Mouse (Mus musculus): ENCODE measurements around the gene Nepro. TPM values are rescaled to one million over a fixed set of nuclear protein-coding genes. Genes with fewer than 3 reads are reported as not detected.

Nepro gene
- 20.2 TPM for polyA plus RNA-seq (2015; fragmentation: Illumina TruSeq; extraction: RNeasy Lipid Tissue Mini Kit (QIAGEN cat#74804); ENCODE audit: insufficient read depth, low replicate concordance)

DNA sequence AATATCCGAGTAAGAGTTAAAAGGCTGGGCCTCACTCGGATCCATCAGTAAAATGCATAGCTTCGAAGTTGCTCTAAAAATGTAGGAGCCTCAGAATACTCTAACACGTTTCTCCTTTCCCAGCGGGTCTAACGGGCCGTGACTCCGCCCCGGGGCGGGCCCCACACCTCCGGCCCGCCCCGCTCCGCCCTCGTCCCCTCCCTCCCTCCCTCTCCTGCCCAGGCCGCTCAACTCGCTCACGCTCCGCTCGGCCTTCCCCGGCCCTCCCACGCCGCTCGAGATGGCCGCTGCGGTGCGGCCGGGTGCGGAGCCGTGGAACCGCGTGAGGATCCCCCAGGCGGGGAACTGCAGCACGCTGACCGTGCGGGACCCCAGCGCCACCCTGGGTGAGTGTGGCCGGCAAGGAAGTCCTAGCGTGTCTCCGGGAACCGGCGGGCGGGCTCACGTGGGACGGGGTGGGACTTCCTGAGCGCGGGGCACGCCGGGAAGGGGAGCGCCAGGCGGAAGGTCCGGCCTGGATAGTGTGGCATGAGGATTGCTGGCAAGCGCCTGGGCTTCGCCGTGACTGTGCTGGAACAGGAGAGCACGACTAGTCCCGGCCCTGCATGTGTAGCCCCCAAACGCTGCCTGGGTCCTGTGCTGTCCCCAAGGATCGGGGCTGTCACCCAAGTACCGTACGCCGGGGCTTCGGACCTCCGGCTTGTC, at the start of gene Nepro:
TSS of gene Nepro (plus strand) at position 219 of the 705 bp plus-strand sequence.

DNA sequence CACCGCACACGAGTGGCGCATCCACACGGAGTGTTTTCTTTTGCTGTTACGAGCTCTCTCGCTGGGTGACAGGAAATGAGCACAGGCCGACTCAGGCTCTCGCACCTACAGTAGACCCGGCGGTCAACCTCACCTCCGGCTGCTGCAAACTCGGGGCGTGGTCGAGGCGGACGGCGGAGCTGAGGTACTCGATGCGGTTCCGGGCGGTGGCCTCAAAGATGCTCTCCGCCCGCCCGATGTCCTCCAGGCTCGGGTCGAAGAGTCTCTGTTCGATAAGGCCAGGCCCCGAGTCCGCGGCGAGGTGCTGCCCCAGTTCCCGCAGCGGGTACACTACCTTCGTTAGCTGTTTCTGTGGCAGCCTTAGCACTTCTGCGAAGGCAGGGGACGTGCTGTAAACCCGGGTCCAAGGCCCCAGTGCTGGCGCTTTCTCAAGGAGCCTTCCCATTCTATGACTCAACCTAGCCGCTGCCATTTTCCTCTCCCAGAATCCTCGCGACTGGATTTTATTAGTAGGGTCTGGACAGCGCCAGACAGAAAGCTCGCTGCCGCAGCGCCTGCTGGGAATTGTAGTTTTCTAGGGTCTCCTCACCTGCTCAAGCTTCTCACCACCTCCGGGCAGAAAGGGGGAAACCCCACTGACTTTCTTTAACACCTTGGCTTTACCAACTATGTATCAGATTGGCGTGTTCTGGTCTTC, 21.9 kb downstream of the Nepro start, which contains the start of gene Gtpbp8:
TSS of gene Gtpbp8 (minus strand) at position 498 of the 697 bp plus-strand sequence.

DNA sequence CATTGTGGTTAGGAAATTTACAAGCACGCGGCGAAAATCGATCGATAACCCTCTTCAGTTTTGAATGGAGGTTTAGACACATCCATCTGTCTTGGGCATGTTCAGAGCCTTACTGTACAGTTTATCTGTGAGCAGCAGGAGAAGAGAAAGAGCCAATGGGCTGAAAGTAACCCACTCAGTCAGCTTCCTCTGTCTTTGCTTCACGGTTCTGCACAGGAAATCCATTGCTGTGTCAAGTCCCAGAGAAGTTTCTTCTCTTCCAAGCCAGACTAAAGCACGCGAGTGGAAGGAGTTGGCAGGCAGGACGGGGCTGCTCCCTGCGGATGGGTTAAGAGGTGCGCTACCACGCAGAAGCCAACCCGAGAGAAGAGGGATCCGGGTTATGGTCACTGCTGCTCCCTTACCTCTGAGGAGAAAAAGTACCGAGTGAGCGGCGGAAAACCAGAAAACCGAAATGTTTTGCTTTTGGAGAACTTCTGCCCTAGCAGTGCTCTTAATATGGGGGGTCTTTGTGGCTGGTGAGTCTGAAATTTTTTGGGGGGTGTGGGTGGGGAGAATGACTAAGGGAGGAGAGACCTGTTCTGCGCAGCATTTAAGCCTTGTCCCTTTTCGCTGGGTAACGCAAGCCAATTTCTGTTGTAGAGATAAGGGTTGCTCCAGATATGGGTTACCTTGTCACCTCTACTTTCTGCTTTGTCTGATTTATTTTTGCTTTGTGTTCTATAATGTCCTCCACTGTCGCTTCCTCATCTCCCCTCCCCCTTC, 41.6 kb downstream of the Nepro start, which contains the start of gene Cd200r1:
TSS of gene Cd200r1 (plus strand) at position 182 of the 765 bp plus-strand sequence.

Other genes starting within 250 kb of the Nepro start
- gene Boc, start 165.4 kb upstream of the Nepro start, polyA plus RNA-seq (2015; fragmentation: Illumina TruSeq; extraction: RNeasy Lipid Tissue Mini Kit (QIAGEN cat#74804); ENCODE audit: insufficient read depth, low replicate concordance), result 1.0 TPM
- gene Gtpbp8, start 22.1 kb downstream of the Nepro start, polyA plus RNA-seq (2015; fragmentation: Illumina TruSeq; extraction: RNeasy Lipid Tissue Mini Kit (QIAGEN cat#74804); ENCODE audit: insufficient read depth, low replicate concordance), result 19.7 TPM
- gene Cd200r1, start 41.4 kb downstream of the Nepro start, polyA plus RNA-seq (2015; fragmentation: Illumina TruSeq; extraction: RNeasy Lipid Tissue Mini Kit (QIAGEN cat#74804); ENCODE audit: insufficient read depth, low replicate concordance), result 15.8 TPM
- 4.6 TPM for gene Cd200r4, start 87.4 kb downstream of the Nepro start, polyA plus RNA-seq (2015; fragmentation: Illumina TruSeq; extraction: RNeasy Lipid Tissue Mini Kit (QIAGEN cat#74804); ENCODE audit: insufficient read depth, low replicate concordance)
- not detected for gene Cd200r2, start 142.8 kb downstream of the Nepro start, polyA plus RNA-seq (2015; fragmentation: Illumina TruSeq; extraction: RNeasy Lipid Tissue Mini Kit (QIAGEN cat#74804); ENCODE audit: insufficient read depth, low replicate concordance)
- gene Cd200r3, start 219.4 kb downstream of the Nepro start, polyA plus RNA-seq (2015; fragmentation: Illumina TruSeq; extraction: RNeasy Lipid Tissue Mini Kit (QIAGEN cat#74804); ENCODE audit: insufficient read depth, low replicate concordance), result 2.0 TPM